In genomic region chr13:23906906-23907305, GRCm38 (mm10) we compare ENCODE assay signal across 25 mouse cellular contexts. TPM values are rescaled to one million over a fixed set of nuclear protein-coding genes. Genes with fewer than 3 reads are reported as not detected.
"Had no signal": no experiment of that assay in that cellular context is flagged by ENCODE, and none has a peak within 500 bp of the region (broad histone marks: within the 10 kb centered on the region; RNA-seq: fewer than 3 reads in every experiment).

No protein-coding gene starts in this region.

- H3K9me3 ChIP-seq: neural tube, embryonic 13.5 days; neural tube, embryonic 15.5 days; stomach, embryonic 15.5 days had no signal

- H3K36me3 ChIP-seq: neural tube, embryonic 13.5 days; neural tube, embryonic 15.5 days; stomach, embryonic 15.5 days had no signal

- H3K27me3 ChIP-seq: neural tube, embryonic 13.5 days; neural tube, embryonic 15.5 days; stomach, embryonic 15.5 days had no signal

- H3K9ac ChIP-seq: neural tube, embryonic 13.5 days; neural tube, embryonic 15.5 days; stomach, embryonic 15.5 days had no signal

- H3K4me3 ChIP-seq: neural tube, embryonic 13.5 days; neural tube, embryonic 15.5 days; stomach, embryonic 15.5 days had no signal

- H3K4me1 ChIP-seq: neural tube, embryonic 13.5 days; neural tube, embryonic 15.5 days; stomach, embryonic 15.5 days had no signal

- DNase-seq: retina, postnatal 1 day; right cerebral cortex, adult 18-20 months; right cerebral cortex, postnatal 14 days; right cerebral cortex, postnatal 25 days; right cerebral cortex, postnatal 4 days; spleen, adult 18-20 months; thymus, adult 18-20 months; thymus, adult 2 months; thymus, postnatal 14 days; thymus, postnatal 25 days; thymus, postnatal 36 days; thymus, postnatal 4 days had no signal

- H3K4me2 ChIP-seq: neural tube, embryonic 13.5 days; neural tube, embryonic 15.5 days; stomach, embryonic 15.5 days had no signal

- H3K27ac ChIP-seq: neural tube, embryonic 13.5 days; neural tube, embryonic 15.5 days; stomach, embryonic 15.5 days; stomach, postnatal 0 days had no signal

RNA-seq across cellular contexts. Expression of gene Slc17a4, which starts 7.9 kb away (rescaled TPM):
- total RNA-seq: neutrophil, adult 5-6 weeks had no signal
- polyA plus RNA-seq: testis, adult 2 months had no signal

RNA-seq across cellular contexts. Expression of gene Hist1h2ba, which starts 27.1 kb away (rescaled TPM):
- total RNA-seq: neutrophil, adult 5-6 weeks had no signal
- polyA plus RNA-seq: neural tube, embryonic 13.5 days; neural tube, embryonic 14.5 days; neural tube, embryonic 15.5 days; small intestine, adult 2 months; spleen, adult 2 months; stomach, embryonic 14.5 days; stomach, embryonic 15.5 days; stomach, embryonic 16.5 days; stomach, postnatal 0 days; thymus, adult 2 months; thymus, postnatal 0 days; urinary bladder, adult 2 months had no signal

RNA-seq across cellular contexts. Expression of gene Hist1h2aa, which starts 27.4 kb away (rescaled TPM):
- total RNA-seq: neutrophil, adult 5-6 weeks had no signal
- polyA plus RNA-seq: neural tube, embryonic 13.5 days; neural tube, embryonic 14.5 days; neural tube, embryonic 15.5 days; small intestine, adult 2 months; spleen, adult 2 months; stomach, embryonic 14.5 days; stomach, embryonic 15.5 days; stomach, embryonic 16.5 days; stomach, postnatal 0 days; thymus, adult 2 months; thymus, postnatal 0 days; urinary bladder, adult 2 months had no signal

RNA-seq across cellular contexts. Expression of gene Slc17a1, which starts 39.4 kb away (rescaled TPM):
- total RNA-seq: neutrophil, adult 5-6 weeks had no signal
- polyA plus RNA-seq: neural tube, embryonic 13.5 days; neural tube, embryonic 14.5 days; neural tube, embryonic 15.5 days; small intestine, adult 2 months; stomach, embryonic 14.5 days; stomach, postnatal 0 days; urinary bladder, adult 2 months had no signal
